Mouse (Mus musculus) liver, adult 2 months (tissue): Measurements from ENCODE around the gene Pogk.

Experiments used
- CTCF ChIP-seq: fragments of 200-500 bp; IDR thresholded peaks from 2 replicates; pipeline ENCODE4 v1.5.1; 2011; ENCODE audit warnings: low read depth, low read length, control low read depth
- POLR2A ChIP-seq: fragments of 200-500 bp; IDR thresholded peaks from 2 replicates; pipeline ENCODE4 v1.6.1; 2011; ENCODE audit warnings: low read length, control low read depth; ENCODE audit not compliant: insufficient read depth; ENCODE audit errors: extremely low read depth

- TF ChIP-seq POLR2A (peak; percentile 60; the same call in 1 of the 2 replicates), CTCF (0 out of 2 replicates have a peak, but pooled peaks have one; percentile 3)
Measured at GRCm38 (mm10) chr1:166379013-166379629, 30.5 kb downstream of the Pogk start, which contains the start of gene Tada1.
